Mouse (Mus musculus): Measurements from ENCODE around the gene Gtf3c5. TPM values are rescaled to one million over a fixed set of nuclear protein-coding genes. Genes with fewer than 3 reads are reported as not detected.

Gtf3c5 gene
- total RNA-seq, 2 experiments from 2014 or later, result 9.3 to 10.2 TPM

DNA sequence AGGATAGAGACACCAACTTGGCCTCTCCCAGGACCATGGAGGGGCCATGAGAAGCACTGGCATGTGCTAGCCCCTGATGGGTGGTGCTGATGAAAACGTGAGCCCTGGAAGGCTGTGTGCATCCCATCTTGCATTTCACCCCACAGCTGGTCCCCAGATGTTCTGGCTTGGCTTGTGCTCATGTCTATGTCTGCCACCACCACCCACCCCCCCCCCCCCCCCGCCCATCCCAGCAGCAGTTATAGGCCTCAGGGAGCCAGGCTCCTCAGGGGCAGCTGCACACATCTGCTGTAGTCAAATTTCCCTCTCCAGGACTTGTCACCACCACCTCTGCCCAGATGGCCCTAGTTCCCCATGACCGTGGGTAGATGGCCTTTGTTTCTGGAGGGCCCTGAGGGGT is 13.6 kb downstream of the Gtf3c5 start:
- DNase-seq, result no peak

DNA sequence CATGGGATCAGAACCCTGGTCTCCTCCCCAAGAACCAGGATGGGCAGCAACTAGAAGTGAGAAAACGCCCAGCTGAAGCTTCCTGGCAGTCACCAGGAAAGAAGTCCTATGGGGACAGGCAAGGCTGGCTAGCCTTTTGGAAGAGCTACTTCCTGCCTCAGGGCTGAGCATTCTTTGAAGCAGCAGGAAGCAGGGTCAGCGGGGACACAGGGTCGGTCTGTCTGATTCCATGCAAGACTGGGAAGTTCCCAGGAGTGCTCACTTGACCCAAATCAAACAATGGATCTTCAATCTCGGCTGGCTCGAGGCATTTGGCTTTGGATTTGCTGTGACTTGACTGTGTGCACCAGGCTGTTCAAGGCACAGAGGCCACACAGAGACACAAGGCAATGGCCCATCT is 17.0 kb downstream of the Gtf3c5 start:
- peak in 1 of 2 experiments; percentile 51 for DNase-seq

- no peak for DNase-seq
These were observed 19.2 kb downstream of the Gtf3c5 start for GRCm38 (mm10) chr2:28564380-28564779.

- no peak for DNase-seq
These were observed 19.7 kb downstream of the Gtf3c5 start for GRCm38 (mm10) chr2:28563830-28564229.

DNA sequence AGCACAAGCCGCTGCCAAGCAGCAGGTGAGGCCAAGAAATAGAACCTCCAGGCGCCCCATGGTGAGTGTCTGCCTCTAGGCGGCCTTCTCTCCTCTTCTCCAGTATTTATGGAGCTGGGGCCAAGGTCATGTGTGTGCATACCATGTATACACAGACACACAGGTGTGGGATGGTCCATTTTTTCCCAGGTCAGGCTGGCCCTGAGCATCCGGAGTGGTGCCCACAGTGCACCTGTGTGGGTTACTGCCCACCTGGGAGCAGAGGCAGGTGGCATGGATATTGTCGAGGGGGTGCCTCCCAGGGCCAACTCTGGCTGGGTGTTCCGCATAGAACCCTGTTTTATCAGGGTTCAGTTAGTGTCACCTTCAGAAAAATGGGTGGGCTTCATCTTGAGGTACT is 20.2 kb downstream of the Gtf3c5 start, which contains the start of gene Cel:
TSS of gene Cel (minus strand) at position 101 of the 400 bp plus-strand sequence.
- DNase-seq, result no peak

DNA sequence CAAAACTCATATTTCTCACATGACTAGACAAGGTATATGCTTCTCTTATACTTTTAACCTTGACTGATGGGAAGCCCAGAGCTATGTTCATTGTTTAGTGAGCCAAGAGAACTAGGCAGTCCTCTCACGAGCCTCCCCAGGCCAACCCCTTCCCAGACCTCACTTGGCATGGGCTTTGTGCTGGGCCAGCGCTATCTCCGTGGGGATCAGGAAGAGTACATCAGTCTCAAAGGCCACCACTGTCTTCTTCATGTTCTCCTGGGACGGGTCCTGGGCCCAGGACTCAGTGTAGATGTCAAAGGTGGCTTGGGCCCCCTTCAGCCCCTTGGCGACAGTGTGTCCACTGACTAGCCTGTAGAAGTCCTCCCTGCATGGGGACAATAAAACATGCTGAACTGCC is 26.1 kb downstream of the Gtf3c5 start:
- DNase-seq, result no peak

GRCm38 (mm10) chr2:28552301-28552700 is 31.2 kb downstream of the Gtf3c5 start:
- DNase-seq, result no peak

DNA sequence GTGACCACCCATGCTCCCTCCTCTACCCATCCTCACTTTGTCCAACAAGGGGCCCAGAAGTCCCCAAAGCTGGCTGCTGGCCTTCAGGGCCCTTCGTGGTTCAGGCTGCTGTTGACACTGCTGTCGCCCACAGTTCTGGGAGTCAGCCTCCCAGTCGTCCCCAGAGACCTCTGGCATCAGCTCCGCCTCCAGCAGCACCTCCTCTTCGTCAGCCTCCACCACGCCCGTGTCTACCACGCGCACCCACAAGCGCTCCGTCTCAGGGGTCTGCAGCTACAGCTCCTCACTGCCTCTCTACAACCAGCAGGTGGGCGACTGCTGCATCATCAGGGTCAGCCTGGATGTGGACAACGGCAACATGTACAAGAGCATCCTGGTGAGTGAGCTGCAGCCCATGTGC is 34.4 kb downstream of the Gtf3c5 start:
- no peak for DNase-seq

DNA sequence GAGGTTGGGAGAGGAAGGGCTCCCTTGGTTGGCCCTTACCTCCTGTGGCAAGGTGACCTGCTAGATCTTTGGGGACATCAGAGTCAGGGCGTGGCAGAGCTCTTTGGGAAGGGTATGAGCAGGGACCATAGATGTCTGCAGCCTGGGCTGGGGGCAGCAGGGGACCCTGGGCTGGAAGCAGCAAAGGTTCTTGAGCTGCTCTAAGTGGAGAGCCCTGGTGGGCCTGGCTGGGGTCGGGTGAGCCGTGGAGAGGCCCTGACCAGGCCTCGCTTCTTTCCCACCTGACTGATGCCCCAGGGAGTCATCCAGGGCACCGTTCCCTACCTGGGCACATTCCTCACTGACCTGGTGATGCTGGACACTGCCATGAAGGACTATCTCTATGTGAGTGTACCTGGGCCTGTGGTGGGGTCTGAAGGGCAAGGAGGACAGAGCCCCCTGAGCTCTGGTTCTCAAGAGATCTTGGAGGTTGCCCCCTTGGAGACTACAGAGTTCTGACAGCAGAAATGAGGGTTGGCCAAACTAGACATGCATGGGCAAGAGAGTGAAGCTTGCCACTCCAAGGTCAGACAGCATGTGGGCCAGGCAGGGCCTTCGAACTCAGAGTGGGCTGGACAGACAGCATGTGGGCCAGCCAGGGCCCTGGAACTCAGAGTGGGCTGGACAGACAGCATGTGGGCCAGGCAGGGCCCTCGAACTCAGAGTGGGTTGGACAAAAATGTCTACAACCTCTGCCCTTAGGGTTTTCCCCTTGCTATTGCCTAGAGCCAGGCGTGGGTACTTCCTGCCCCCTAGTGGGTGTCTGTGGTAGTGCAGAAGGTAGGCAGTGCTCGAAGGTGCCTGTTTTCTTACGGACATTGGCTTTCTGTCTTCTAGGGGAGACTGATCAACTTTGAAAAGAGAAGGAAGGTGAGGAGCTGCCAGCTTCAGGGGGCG is 36.0 kb downstream of the Gtf3c5 start:
- peak; percentile 83 to 95 for DNase-seq

- DNase-seq, result no peak
These were observed 37.0 kb downstream of the Gtf3c5 start for GRCm38 (mm10) chr2:28546560-28546959.

GRCm38 (mm10) chr2:28545976-28546375 is 37.6 kb downstream of the Gtf3c5 start:
- no peak for DNase-seq

GRCm38 (mm10) chr2:28543894-28544293 is 39.7 kb downstream of the Gtf3c5 start:
- no peak for DNase-seq

GRCm38 (mm10) chr2:28540587-28541227 is 42.8 kb downstream of the Gtf3c5 start:
- DNase-seq, result no peak

GRCm38 (mm10) chr2:28539949-28540348 is 43.6 kb downstream of the Gtf3c5 start:
- DNase-seq, result peak; percentile 38 to 79

- DNase-seq, result peak; percentile 72 to 79
These were observed 44.3 kb downstream of the Gtf3c5 start for GRCm38 (mm10) chr2:28539206-28539605.

GRCm38 (mm10) chr2:28538817-28539128 is 44.8 kb downstream of the Gtf3c5 start:
- no peak for DNase-seq

- no peak for DNase-seq
These were observed 45.3 kb downstream of the Gtf3c5 start for GRCm38 (mm10) chr2:28537995-28538816.

DNA sequence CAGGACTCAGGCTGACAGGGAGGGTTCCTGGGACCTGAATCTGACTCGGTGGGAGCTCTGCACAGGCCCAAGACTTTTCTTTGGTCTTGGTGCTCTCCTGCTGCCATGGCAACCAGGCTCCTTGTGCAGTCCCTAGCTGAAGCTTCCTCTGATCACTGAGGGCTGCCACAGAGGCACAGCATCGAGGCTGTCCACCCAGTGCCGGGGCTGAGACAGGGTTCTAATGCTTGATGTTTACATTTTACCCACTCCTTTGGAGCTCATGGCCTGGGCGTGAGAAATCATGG is 46.0 kb downstream of the Gtf3c5 start:
- no peak for DNase-seq

DNA sequence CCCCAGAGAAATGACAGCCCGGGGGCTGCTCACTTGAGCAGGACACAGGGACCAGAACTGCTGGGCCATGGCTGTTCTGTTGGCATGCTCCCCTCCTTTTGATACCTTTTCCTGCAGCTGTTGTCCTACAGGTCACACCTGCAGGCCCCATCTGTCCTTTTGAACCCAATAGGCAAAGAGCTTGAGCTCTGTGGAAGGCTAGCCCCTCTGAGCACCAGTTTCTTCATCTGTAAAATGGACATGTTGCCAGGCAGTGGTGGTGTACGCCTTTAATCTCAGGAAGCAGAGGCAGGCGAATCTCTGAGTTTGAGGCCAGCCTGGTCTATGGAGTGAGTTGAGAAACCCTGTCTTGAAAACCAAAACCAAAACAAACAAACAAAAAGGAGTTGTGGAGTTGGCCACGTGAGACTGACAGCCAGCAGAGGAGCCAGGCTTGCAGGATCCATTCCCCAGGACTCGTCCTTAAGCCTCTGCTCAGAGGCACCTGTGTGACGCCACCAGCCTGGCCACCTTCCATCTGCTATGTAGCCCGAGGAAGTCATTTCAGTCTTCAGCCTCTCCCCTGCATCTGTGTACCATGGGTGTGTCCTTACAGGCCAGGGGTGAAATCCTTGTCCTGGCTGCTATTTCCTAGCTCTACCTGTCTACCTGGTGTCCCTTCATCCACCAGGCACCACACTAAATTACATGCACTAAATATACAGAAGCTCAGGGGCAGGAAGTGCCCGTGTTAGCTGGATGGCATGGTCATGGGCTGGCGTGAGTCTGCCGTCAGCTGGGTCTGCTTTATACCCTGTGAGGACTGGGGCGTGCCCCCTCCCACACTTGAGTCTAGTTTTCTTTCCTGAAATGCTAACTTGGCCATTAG is 46.6 kb downstream of the Gtf3c5 start:
- no peak for DNase-seq

- DNase-seq, result peak in 1 of 2 experiments; percentile 60
These were observed 47.4 kb downstream of the Gtf3c5 start for GRCm38 (mm10) chr2:28536166-28536565.

- DNase-seq, result peak in 1 of 2 experiments; percentile 55
These were observed 47.9 kb downstream of the Gtf3c5 start for GRCm38 (mm10) chr2:28535650-28536049.

- DNase-seq, result no peak
These were observed 48.3 kb downstream of the Gtf3c5 start for GRCm38 (mm10) chr2:28535263-28535540.

Data from heart, adult 18-20 months (tissue).